Mouse (Mus musculus): Measurements from ENCODE around the gene Mdga1. TPM values are rescaled to one million over a fixed set of nuclear protein-coding genes. Genes with fewer than 3 reads are reported as not detected.
A peak's percentile ranks its signal among the peaks of the same experiment; 100 is the strongest.

Mdga1 gene
- polyA plus RNA-seq, 1 experiment from 2014 or later: 2.3 TPM

- H3K4me1 ChIP-seq: peaks cover 10% of the 10 kb centered on the region; the same call in 1 of the 2 replicates
- WGBS: 83% methylated on average over 4 of the region's 4 CpGs
- H3K36me3 ChIP-seq (replicated peaks): no peaks in the 10 kb centered on the region
- no peaks in the 10 kb centered on the region for H3K27me3 ChIP-seq (ENCODE audit: poor library complexity, severe bottlenecking)
- H3K27ac ChIP-seq: no peak overlapping the region
- no peaks in the 10 kb centered on the region; the same call in 1 of the 2 replicates for H3K9me3 ChIP-seq
- no peak for DNase-seq (ENCODE audit: extremely low spot score, low spot score)
- no peak overlapping the region for H3K4me3 ChIP-seq
Measured at GRCm38 (mm10) chr17:29994459-29994858, 24.6 kb upstream of the Mdga1 start.

DNA sequence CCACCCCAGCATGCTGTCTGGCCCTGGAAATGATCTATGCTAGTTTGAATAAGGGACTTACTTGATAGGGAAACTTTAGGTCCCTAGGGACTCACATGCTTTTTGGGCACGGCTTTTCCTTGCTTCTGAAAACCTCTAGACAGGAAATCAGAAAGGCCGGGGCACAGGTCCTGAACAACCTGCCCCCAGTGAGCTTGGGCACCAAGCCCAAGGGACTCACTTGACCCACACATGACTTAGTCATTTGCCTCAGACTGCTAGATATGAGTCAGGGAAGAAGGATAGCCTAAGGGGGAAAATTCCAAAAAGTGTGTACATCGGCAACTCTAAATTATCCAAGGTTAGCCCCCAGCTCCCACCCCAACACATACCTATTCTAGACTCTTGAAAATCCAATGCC, 24.1 kb upstream of the Mdga1 start:
- Histone ChIP-seq H3K36me3 (replicated peaks) (no peaks in the 10 kb centered on the region), H3K9me3 (peaks cover 4% of the 10 kb centered on the region; the same call in 1 of the 2 replicates), H3K4me3 (no peak overlapping the region), H3K4me1 (peaks cover 9% of the 10 kb centered on the region; the same call in 1 of the 2 replicates), H3K27ac (no peak overlapping the region), H3K27me3 (ENCODE audit: poor library complexity, severe bottlenecking) (no peaks in the 10 kb centered on the region)
- 83% methylated on average over 3 of the region's 3 CpGs for WGBS
- no peak for DNase-seq (ENCODE audit: extremely low spot score, low spot score)

GRCm38 (mm10) chr17:29993488-29993887, 23.6 kb upstream of the Mdga1 start:
- WGBS: 84% methylated on average over 8 of the region's 8 CpGs
- no peaks in the 10 kb centered on the region for H3K27me3 ChIP-seq (ENCODE audit: poor library complexity, severe bottlenecking)

GRCm38 (mm10) chr17:29990845-29991244, 21.0 kb upstream of the Mdga1 start:
- H3K4me3 ChIP-seq: no peak overlapping the region
- WGBS: 91% methylated on average over 2 of the region's 2 CpGs
- H3K4me1 ChIP-seq: peaks cover under 1% of the 10 kb centered on the region; the same call in 1 of the 2 replicates
- no peak for DNase-seq (ENCODE audit: extremely low spot score, low spot score)
- no peak overlapping the region for H3K27ac ChIP-seq
- no peaks in the 10 kb centered on the region for H3K36me3 ChIP-seq (replicated peaks)
- peaks cover 5% of the 10 kb centered on the region; the same call in 1 of the 2 replicates for H3K9me3 ChIP-seq
- H3K27me3 ChIP-seq (ENCODE audit: poor library complexity, severe bottlenecking): no peaks in the 10 kb centered on the region

More at GRCm38 (mm10) chr17:29993488-29993887, 23.6 kb upstream of the Mdga1 start:
- H3K36me3 ChIP-seq (replicated peaks): no peaks in the 10 kb centered on the region
- no peak overlapping the region for H3K4me3 ChIP-seq
- DNase-seq (ENCODE audit: extremely low spot score, low spot score): no peak
- peaks cover 5% of the 10 kb centered on the region; the same call in 1 of the 2 replicates for H3K9me3 ChIP-seq
- no peak overlapping the region for H3K27ac ChIP-seq
- 0 out of 2 replicates have a peak, but pooled peaks cover 4% of the 10 kb centered on the region for H3K4me1 ChIP-seq

DNA sequence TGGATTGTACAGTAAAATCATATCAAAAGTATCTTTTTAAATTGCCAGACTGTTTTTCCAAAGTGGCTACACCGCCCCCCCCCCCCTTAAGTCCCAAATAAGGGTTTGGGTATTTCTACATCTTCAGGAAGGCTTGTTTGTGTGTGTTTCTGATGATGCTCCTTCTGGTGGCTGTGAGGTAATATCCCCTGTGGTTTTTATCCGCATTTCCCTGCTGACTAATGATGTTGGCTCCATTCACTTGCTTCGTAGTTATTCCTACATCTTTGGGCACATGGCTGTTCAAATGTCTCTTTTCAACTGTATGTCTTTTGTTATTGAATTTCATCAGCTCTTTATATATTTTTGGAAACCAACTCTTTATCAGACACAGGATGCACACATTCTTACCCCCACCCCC, 20.2 kb upstream of the Mdga1 start:
- WGBS: 87% methylated on average over 3 of the region's 3 CpGs
- no peaks in the 10 kb centered on the region for H3K36me3 ChIP-seq (replicated peaks)
- H3K27ac ChIP-seq: no peak overlapping the region
- H3K4me1 ChIP-seq: peaks cover 7% of the 10 kb centered on the region
- no peak for DNase-seq (ENCODE audit: extremely low spot score, low spot score)
- H3K4me3 ChIP-seq: no peak overlapping the region
- peaks cover 5% of the 10 kb centered on the region; the same call in 1 of the 2 replicates for H3K9me3 ChIP-seq
- H3K27me3 ChIP-seq (ENCODE audit: poor library complexity, severe bottlenecking): no peaks in the 10 kb centered on the region

DNA sequence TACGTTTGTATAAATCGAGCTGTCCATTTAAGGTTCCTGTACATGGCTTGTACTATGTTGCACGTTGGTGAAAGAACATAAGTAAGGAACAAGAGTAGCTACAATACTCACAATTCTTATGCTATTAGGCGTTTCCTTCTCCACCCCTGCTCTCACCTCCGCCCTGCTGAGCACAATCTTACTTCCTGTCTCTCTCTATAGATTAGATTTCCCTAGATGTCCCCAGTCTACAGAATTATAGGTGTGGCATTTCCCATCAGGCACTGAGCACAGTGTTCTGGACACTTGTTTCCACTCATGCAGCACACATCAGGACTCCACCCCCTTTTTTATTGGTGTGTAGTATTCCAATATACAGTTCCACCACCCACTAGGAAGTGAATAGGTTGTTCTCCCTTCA, 19.8 kb upstream of the Mdga1 start:
- no peaks in the 10 kb centered on the region for H3K36me3 ChIP-seq (replicated peaks)
- peaks cover 5% of the 10 kb centered on the region; the same call in 1 of the 2 replicates for H3K9me3 ChIP-seq
- 93% methylated on average over 5 of the region's 5 CpGs for WGBS
- no peaks in the 10 kb centered on the region for H3K27me3 ChIP-seq (ENCODE audit: poor library complexity, severe bottlenecking)
- no peak overlapping the region for H3K4me3 ChIP-seq
- peaks cover 9% of the 10 kb centered on the region for H3K4me1 ChIP-seq
- no peak for DNase-seq (ENCODE audit: extremely low spot score, low spot score)
- H3K27ac ChIP-seq: no peak overlapping the region

DNA sequence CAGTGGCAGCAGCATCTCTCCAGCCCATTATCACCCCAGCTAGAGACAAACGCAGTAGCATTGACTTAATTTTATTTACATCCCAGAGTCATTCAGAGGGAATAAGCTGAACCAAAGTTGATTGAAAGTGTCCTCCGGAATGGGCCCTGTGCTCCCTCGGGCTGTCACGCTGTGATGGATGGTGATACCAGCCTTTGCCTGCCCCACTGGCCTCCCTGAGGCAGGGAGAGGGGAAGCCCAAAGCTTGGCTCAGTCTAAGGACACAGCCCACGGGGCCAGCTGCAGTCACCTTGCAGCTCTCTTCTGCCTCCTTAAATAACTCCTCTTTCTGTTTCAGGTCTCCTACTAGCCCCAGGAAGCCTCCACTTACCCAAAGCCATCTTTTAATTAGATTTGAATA, 18.3 kb upstream of the Mdga1 start:
- peaks cover 9% of the 10 kb centered on the region for H3K4me1 ChIP-seq
- H3K27me3 ChIP-seq (ENCODE audit: poor library complexity, severe bottlenecking): no peaks in the 10 kb centered on the region
- H3K36me3 ChIP-seq (replicated peaks): no peaks in the 10 kb centered on the region
- H3K4me3 ChIP-seq: no peak overlapping the region
- no peak for DNase-seq (ENCODE audit: extremely low spot score, low spot score)
- 83% methylated on average over 5 of the region's 5 CpGs for WGBS
- no peak overlapping the region for H3K27ac ChIP-seq
- peaks cover 5% of the 10 kb centered on the region; the same call in 1 of the 2 replicates for H3K9me3 ChIP-seq

DNA sequence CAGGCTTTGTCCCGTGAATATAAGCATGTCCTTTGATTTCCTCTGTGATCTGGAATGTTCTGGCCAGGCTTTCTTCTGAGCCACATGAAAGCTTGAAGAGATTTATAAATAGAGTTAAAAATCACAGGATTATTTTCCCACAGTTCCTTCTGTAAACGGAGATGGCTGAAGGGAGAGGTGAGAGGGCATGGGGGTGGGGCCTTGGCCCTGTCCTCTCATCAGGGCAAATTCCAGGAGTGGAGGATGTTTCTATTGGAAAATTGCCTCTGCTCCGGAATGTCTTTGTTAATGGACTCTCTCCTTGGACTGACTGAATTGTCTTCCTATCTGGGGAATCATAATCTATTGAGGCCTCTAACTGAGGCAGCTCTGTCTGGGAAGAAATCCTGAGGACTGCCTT, 15.6 kb upstream of the Mdga1 start:
- H3K27me3 ChIP-seq (ENCODE audit: poor library complexity, severe bottlenecking): no peaks in the 10 kb centered on the region
- peak overlapping the region; percentile 48; the same call in 1 of the 2 replicates for H3K27ac ChIP-seq
- H3K9me3 ChIP-seq: peaks cover 5% of the 10 kb centered on the region; the same call in 1 of the 2 replicates
- WGBS: 50% methylated on average over 3 of the region's 3 CpGs
- no peak for DNase-seq (ENCODE audit: extremely low spot score, low spot score)
- H3K4me3 ChIP-seq: no peak overlapping the region
- H3K36me3 ChIP-seq (replicated peaks): no peaks in the 10 kb centered on the region
- H3K4me1 ChIP-seq: peaks cover 9% of the 10 kb centered on the region

DNA sequence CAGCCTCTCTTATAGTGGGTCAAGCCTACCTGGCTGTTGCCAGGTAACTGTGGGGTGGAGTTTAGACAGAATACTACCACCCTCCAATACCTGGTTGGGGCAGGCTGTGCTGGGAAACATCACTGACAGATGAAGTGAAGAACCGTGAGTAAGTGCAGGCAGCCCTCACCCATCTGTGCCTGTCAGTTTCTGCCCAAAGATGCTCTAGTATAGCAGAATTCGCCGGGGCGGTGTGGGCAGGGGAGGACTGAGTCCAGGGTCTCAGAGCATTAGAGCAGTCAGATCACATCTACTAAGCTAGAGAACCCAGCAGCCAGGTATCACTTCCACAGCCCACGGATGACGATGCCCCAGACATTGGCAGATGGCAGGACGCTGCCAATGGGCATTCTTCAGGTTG, 15.0 kb upstream of the Mdga1 start:
- H3K4me1 ChIP-seq: peaks cover 9% of the 10 kb centered on the region
- no peaks in the 10 kb centered on the region for H3K27me3 ChIP-seq (ENCODE audit: poor library complexity, severe bottlenecking)
- peaks cover 5% of the 10 kb centered on the region; the same call in 1 of the 2 replicates for H3K9me3 ChIP-seq
- no peak for DNase-seq (ENCODE audit: extremely low spot score, low spot score)
- H3K27ac ChIP-seq: no peak overlapping the region
- 83% methylated on average over 7 of the region's 7 CpGs for WGBS
- no peak overlapping the region for H3K4me3 ChIP-seq
- H3K36me3 ChIP-seq (replicated peaks): no peaks in the 10 kb centered on the region

GRCm38 (mm10) chr17:29983190-29983589, 13.3 kb upstream of the Mdga1 start:
- Histone ChIP-seq H3K4me1 (peaks cover 9% of the 10 kb centered on the region), H3K36me3 (replicated peaks) (no peaks in the 10 kb centered on the region), H3K4me3 (no peak overlapping the region), H3K27ac (no peak overlapping the region), H3K9me3 (no peaks in the 10 kb centered on the region), H3K27me3 (ENCODE audit: poor library complexity, severe bottlenecking) (no peaks in the 10 kb centered on the region)
- WGBS: 93% methylated on average over 5 of the region's 5 CpGs
- no peak for DNase-seq (ENCODE audit: extremely low spot score, low spot score)

DNA sequence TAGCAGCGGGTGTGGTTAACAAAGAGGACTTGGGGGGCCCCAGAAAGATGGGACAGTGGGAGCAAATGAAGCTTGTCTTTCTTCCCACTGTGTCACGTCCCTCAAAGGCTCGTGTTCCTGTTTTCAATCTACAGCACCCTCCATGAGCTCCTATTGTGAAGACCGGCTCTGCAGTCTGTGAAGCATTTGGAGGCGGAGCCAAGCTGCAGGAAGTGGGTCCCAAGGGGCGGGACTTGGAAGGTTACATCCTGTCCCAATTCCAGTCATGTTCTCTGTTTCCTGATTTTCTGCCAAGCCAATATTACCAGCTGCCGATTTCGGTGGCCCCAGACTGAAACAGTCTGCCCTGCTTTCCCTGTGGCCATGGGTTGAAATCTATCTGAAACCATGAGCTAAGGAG, 11.7 kb upstream of the Mdga1 start:
- Histone ChIP-seq H3K4me1 (peaks cover 14% of the 10 kb centered on the region), H3K4me3 (peak overlapping the region; percentile 21), H3K27ac (peak overlapping the region; percentile 51; the same call in 1 of the 2 replicates), H3K9me3 (no peaks in the 10 kb centered on the region), H3K27me3 (ENCODE audit: poor library complexity, severe bottlenecking) (no peaks in the 10 kb centered on the region), H3K36me3 (replicated peaks) (no peaks in the 10 kb centered on the region)
- WGBS: 70% methylated on average over 8 of the region's 8 CpGs
- DNase-seq (ENCODE audit: extremely low spot score, low spot score): no peak

- 82% methylated on average over 7 of the region's 7 CpGs for WGBS
Measured at GRCm38 (mm10) chr17:29979841-29980240, 10.0 kb upstream of the Mdga1 start.

GRCm38 (mm10) chr17:29979020-29979419, 9.1 kb upstream of the Mdga1 start:
- no peak overlapping the region for H3K4me3 ChIP-seq
- H3K36me3 ChIP-seq (replicated peaks): no peaks in the 10 kb centered on the region
- H3K9me3 ChIP-seq: no peaks in the 10 kb centered on the region
- H3K4me1 ChIP-seq: peaks cover 14% of the 10 kb centered on the region
- DNase-seq (ENCODE audit: extremely low spot score, low spot score): no peak
- peaks cover 8% of the 10 kb centered on the region; the same call in 1 of the 2 replicates for H3K27me3 ChIP-seq (ENCODE audit: poor library complexity, severe bottlenecking)
- 71% methylated on average over 4 of the region's 4 CpGs for WGBS
- H3K27ac ChIP-seq: no peak overlapping the region

More at GRCm38 (mm10) chr17:29979841-29980240, 10.0 kb upstream of the Mdga1 start:
- Histone ChIP-seq H3K4me1 (peaks cover 14% of the 10 kb centered on the region), H3K27me3 (ENCODE audit: poor library complexity, severe bottlenecking) (peaks cover 3% of the 10 kb centered on the region; the same call in 1 of the 2 replicates), H3K4me3 (no peak overlapping the region), H3K36me3 (replicated peaks) (no peaks in the 10 kb centered on the region), H3K9me3 (no peaks in the 10 kb centered on the region), H3K27ac (no peak overlapping the region)
- DNase-seq (ENCODE audit: extremely low spot score, low spot score): no peak
